Mouse (Mus musculus) heart, postnatal 0 days (tissue): ENCODE results near the gene Rnf40. TPM values are rescaled to one million over a fixed set of nuclear protein-coding genes. Genes with fewer than 3 reads are reported as not detected.

ENCODE experiments used
- ATAC-seq: fragments of 200-750 bp; cut with Nextera tagmentation; 2 replicates; pipeline ENCODE4 v1.8.0; 2017; ENCODE audit warnings: low read depth, moderate number of reproducible peaks, moderate library complexity; ENCODE audit not compliant: insufficient read depth
- DNase-seq: peaks from one replicate; pipeline ENCODE4 v3.0.0-alpha.2; 2016; ENCODE audit warnings: low spot score
- H3K27ac ChIP-seq: fragments of 300-500 bp; sonication (generic); 2 replicates; pipeline ENCODE4 v1.5.1; 2014; ENCODE audit warnings: low read depth, mild to moderate bottlenecking
- H3K27me3 ChIP-seq: fragments of 300-500 bp; sonication (generic); 2 replicates; pipeline ENCODE4 v1.6.1; 2014; ENCODE audit warnings: low read length, mixed read lengths; ENCODE audit not compliant: control insufficient read depth, insufficient read depth
- H3K36me3 ChIP-seq: fragments of 300-500 bp; sonication (generic); replicated peaks from 2 replicates; pipeline ENCODE4 v1.6.1; 2014; ENCODE audit warnings: low read length, mixed read lengths; ENCODE audit not compliant: control insufficient read depth, insufficient read depth
- H3K4me1 ChIP-seq: fragments of 300-500 bp; sonication (generic); 2 replicates; pipeline ENCODE4 v1.6.1; 2014; ENCODE audit warnings: antibody characterized with exemption; ENCODE audit not compliant: control insufficient read depth, insufficient read depth
- H3K4me2 ChIP-seq: fragments of 300-500 bp; sonication (generic); 2 replicates; pipeline ENCODE4 v1.6.1; 2014; ENCODE audit warnings: low read depth, mild to moderate bottlenecking, low read length, moderate library complexity
- H3K4me3 ChIP-seq: fragments of 300-500 bp; sonication (generic); 2 replicates; pipeline ENCODE4 v1.5.1; 2014; ENCODE audit warnings: low read depth, low read length
- H3K9ac ChIP-seq: fragments of 300-500 bp; sonication (generic); replicated peaks from 2 replicates; pipeline ENCODE4 v1.6.1; 2014; ENCODE audit warnings: low read depth, low read length, mixed read lengths
- H3K9me3 ChIP-seq: fragments of 300-500 bp; sonication (generic); replicated peaks from 2 replicates; pipeline ENCODE4 v1.6.1; 2016; ENCODE audit warnings: low read length; ENCODE audit not compliant: control insufficient read depth
- CTCF ChIP-seq: IDR thresholded peaks from 2 replicates; pipeline ENCODE4 v1.5.1; 2016; ENCODE audit warnings: antibody characterized with exemption, control low read depth, low read depth
- EP300 ChIP-seq: IDR thresholded peaks from 2 replicates; pipeline ENCODE4 v1.6.1; 2016; ENCODE audit warnings: antibody characterized with exemption, low read depth
- WGBS: fragments of 180-500 bp; shearing (Covaris S2); extraction: QIAGEN DNeasy Blood & Tissue Kit; methylation state at CpG from one replicate; pipeline ENCODE4 v1.1.7; 2014; 5-methylcytosine and 5-hydroxymethylcytosine counted together
- polyA plus RNA-seq: library from polyadenylated mRNA; unstranded; fragments of >200 nt; fragmentation: Nextera tagmentation; extraction: Ambion mirVana; gene quantifications from 2 replicates; pipeline ENCODE4 v1.2.1, GENCODE M21; 2015
- total RNA-seq: library from RNA; depleted of rRNA; stranded (reverse); fragments of >200 nt; gene quantifications from 2 replicates; pipeline ENCODE4 v1.2.3, GENCODE M21; 2014; ENCODE audit warnings: low replicate concordance

Gene Rnf40
- total and polyA plus RNA-seq, 2 experiments from 2014 or later: 20.7 to 23.1 TPM

DNA sequence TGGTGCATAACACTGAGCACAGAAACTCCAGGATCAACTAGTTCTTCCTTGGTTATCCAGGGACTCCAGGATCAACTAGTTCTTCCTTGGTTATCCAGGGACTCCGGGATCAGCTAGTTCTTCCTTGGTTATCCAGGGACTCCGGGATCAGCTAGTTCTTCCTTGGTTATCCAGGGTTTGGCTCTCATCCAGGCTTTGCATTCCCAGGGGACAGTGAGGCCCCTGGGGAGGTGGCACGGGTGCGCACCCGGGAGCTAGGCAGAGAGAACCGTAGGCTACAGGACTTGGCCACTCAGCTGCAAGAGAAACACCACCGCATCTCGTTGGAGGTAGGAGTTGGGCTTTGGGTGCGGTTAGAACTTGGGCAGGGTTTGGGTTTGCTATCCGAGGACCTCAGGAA, 2.5 kb downstream of the Rnf40 start:
- H3K4me2 ChIP-seq: no peak overlapping the region
- DNase-seq: no peak
- 62% methylated on average over 10 of the region's 10 CpGs for WGBS

DNA sequence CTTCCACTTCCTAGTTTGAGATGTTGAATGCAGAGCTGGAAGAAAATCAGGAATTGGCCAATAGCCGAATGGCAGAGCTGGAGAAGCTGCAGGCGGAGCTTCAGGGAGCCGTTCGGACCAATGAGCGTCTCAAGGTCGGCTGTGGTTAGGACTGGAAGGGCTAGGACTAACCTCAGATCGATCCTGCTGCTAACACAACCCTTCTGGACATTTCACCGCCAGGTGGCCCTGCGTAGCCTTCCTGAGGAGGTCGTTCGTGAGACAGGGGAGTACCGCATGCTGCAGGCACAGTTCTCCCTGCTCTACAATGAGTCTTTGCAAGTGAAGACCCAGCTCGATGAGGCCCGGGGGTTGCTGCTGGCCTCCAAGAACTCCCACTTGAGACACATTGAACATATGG, 4.0 kb downstream of the Rnf40 start:
- Histone ChIP-seq H3K27me3 (no peaks in the 10 kb centered on the region), H3K27ac (no peak overlapping the region), H3K36me3 (peaks cover 74% of the 10 kb centered on the region), H3K9me3 (no peaks in the 10 kb centered on the region), H3K9ac (no peak overlapping the region), H3K4me2 (no peak overlapping the region), H3K4me3 (no peak overlapping the region), H3K4me1 (peaks cover 11% of the 10 kb centered on the region)
- TF ChIP-seq EP300: no peak
- no peak for TF ChIP-seq CTCF
- DNase-seq (no peak), ATAC-seq (no peak)
- 92% methylated on average over 14 of the region's 14 CpGs for WGBS

More for the DNA sequence above, 2.5 kb downstream of the Rnf40 start:
- no peak overlapping the region for H3K9ac ChIP-seq
- TF ChIP-seq CTCF: no peak
- no peak for TF ChIP-seq EP300
- H3K27me3 ChIP-seq: no peaks in the 10 kb centered on the region
- H3K36me3 ChIP-seq: peaks cover 60% of the 10 kb centered on the region
- peaks cover 17% of the 10 kb centered on the region for H3K4me1 ChIP-seq
- H3K27ac ChIP-seq: no peak overlapping the region
- H3K4me3 ChIP-seq: no peak overlapping the region
- no peaks in the 10 kb centered on the region for H3K9me3 ChIP-seq
- no peak for ATAC-seq

DNA sequence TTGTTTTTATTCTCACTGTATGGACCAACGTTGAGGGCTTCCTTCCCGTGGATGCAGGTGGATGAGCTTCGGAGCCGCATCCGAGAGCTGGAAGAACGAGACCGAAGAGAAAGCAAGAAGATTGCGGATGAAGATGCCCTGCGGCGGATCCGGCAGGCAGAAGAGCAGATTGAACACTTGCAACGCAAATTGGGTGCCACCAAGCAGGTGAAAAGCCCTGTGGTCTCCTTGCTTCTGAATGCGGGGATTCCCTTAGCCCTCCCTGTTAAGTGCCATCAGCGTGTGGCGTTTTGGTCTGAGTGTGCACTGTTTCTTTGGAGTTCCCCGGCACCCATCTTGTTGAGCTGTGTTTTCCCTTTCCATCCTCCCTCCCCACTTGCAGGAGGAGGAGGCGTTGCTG, 8.2 kb downstream of the Rnf40 start:
- Histone ChIP-seq H3K27me3 (no peaks in the 10 kb centered on the region), H3K27ac (no peak overlapping the region), H3K4me1 (no peaks in the 10 kb centered on the region), H3K4me2 (no peak overlapping the region), H3K36me3 (peaks cover 98% of the 10 kb centered on the region), H3K4me3 (no peak overlapping the region), H3K9me3 (no peaks in the 10 kb centered on the region), H3K9ac (no peak overlapping the region)
- no peak for TF ChIP-seq CTCF
- TF ChIP-seq EP300: no peak
- WGBS: 93% methylated on average over 17 of the region's 17 CpGs
- ATAC-seq (no peak), DNase-seq (no peak)

DNA sequence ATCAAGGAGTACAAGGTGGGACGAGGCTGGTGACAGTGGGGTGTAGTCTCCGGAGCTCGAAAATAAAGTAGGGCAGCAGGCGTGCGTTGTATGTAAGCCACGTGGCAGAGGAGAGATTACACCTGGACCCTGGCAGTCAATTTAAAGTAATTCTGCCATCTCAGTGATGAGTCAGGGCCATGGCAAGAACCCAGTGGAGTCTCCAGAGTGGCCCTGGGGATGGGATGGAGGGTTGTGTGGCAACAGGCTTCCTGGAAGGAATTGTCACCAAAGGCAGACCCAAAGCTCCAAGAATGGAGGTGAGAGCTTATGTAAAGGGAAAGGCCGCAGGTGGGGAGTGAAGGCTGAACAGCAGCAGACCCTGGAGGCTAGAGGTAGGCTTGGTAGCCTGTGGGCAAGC, 12.0 kb downstream of the Rnf40 start:
- H3K9me3 ChIP-seq: no peaks in the 10 kb centered on the region
- TF ChIP-seq EP300 (no peak), CTCF (no peak)
- ATAC-seq (no peak), DNase-seq (no peak)
- 96% methylated on average over 7 of the region's 7 CpGs for WGBS
- no peak overlapping the region for H3K4me3 ChIP-seq
- no peak overlapping the region for H3K27ac ChIP-seq
- H3K4me2 ChIP-seq: no peak overlapping the region
- no peaks in the 10 kb centered on the region for H3K4me1 ChIP-seq
- H3K9ac ChIP-seq: no peak overlapping the region
- peaks cover 92% of the 10 kb centered on the region for H3K36me3 ChIP-seq
- no peaks in the 10 kb centered on the region for H3K27me3 ChIP-seq

DNA sequence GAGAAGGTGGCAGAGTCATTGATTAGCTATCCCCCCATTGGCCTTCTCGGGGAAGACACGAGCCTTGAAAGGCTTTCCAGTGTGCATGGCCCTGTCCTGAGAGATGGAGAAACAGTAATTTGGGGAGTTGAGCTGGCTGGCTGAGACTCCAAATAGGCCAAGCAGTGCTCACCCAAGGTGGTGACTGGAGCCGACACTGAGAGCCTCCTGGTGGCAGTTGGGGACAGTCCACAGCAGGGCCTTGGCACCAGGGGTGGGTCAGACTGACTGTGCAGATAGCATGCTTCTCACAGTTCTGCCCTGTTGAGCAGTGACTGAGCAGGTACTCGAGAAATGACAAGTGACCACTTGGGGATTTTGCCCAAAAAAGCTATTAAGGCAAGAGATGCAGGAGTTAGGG, 13.2 kb downstream of the Rnf40 start:
- Histone ChIP-seq H3K4me2 (no peak overlapping the region), H3K9ac (no peak overlapping the region), H3K9me3 (no peaks in the 10 kb centered on the region), H3K27me3 (no peaks in the 10 kb centered on the region), H3K4me3 (no peak overlapping the region), H3K36me3 (peaks cover 81% of the 10 kb centered on the region), H3K27ac (no peak overlapping the region), H3K4me1 (no peaks in the 10 kb centered on the region)
- 75% methylated on average over 4 of the region's 4 CpGs for WGBS
- TF ChIP-seq EP300 (no peak), CTCF (no peak)
- ATAC-seq: no peak
- DNase-seq: no peak

DNA sequence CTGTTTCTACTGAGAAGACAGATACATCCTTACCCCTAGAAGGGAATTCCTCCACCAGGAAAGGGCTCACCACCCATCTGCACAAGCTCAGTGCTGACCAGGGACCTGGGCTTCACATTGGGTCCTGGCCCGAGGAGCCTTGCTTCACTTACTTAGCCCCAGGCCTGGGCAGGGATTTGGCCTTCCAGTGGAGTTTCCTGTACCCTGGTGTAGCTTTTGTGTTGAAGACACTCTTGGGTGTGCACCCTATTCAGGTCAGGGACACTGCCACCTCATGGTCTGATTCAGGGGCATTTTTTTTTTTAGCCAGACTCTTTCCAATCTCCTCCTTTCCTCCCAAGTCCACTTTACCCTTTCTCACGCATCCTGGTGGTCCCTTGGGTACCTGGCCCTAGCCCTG, 14.3 kb downstream of the Rnf40 start:
- DNase-seq (no peak), ATAC-seq (no peak)
- H3K4me3 ChIP-seq: no peak overlapping the region
- no peaks in the 10 kb centered on the region for H3K4me1 ChIP-seq
- H3K27me3 ChIP-seq: no peaks in the 10 kb centered on the region
- H3K27ac ChIP-seq: no peak overlapping the region
- 91% methylated on average over 2 of the region's 2 CpGs for WGBS
- peaks cover 77% of the 10 kb centered on the region for H3K36me3 ChIP-seq
- no peak overlapping the region for H3K4me2 ChIP-seq
- TF ChIP-seq CTCF (no peak), EP300 (no peak)
- no peak overlapping the region for H3K9ac ChIP-seq
- H3K9me3 ChIP-seq: no peaks in the 10 kb centered on the region
